Mouse (Mus musculus): ENCODE measurements at regions not wholly inside any gene's neighbourhood (a gene's known extent, or its start where the extent isn't known, plus 50 kb on each side); places are given as distances from the start of the nearest gene placed in this dataset.

GRCm38 (mm10) chr15:62646476-62647168, 1198.4 kb downstream of the Gsdmc2 start:
- Histone ChIP-seq H3K9me3 (ENCODE audit: low read length) (no peaks in the 10 kb centered on the region), H3K36me3 (ENCODE audit: insufficient read depth) (no peaks in the 10 kb centered on the region), H3K27me3 (ENCODE audit: insufficient read depth, low read length) (no peaks in the 10 kb centered on the region), H3K4me2 (ENCODE audit: low read depth) (no peak overlapping the region), H3K4me1 (ENCODE audit: insufficient read depth) (no peaks in the 10 kb centered on the region), H3K9ac (no peak overlapping the region), H3K27ac (ENCODE audit: low read depth, low read length) (no peak overlapping the region), H3K4me3 (ENCODE audit: low read depth, low read length) (no peak overlapping the region)
- no peak for ATAC-seq
- no peak for TF ChIP-seq CTCF (IDR thresholded peaks at IDR 0.05; ENCODE audit: low read depth)
- WGBS, result 85% methylated on average over 6 of the region's 6 CpGs
- no peak for DNase-seq

- no peaks in the 10 kb centered on the region for H3K36me3 ChIP-seq (ENCODE audit: insufficient read depth)
- no peak overlapping the region for H3K27ac ChIP-seq (ENCODE audit: low read depth, low read length)
- WGBS, result 84% methylated on average over 2 of the region's 2 CpGs
- no peak overlapping the region for H3K4me2 ChIP-seq (ENCODE audit: low read depth)
- ATAC-seq (no peak), DNase-seq (no peak)
- H3K9ac ChIP-seq, result no peak overlapping the region
- H3K27me3 ChIP-seq (ENCODE audit: insufficient read depth, low read length), result no peaks in the 10 kb centered on the region
- no peak for TF ChIP-seq CTCF (IDR thresholded peaks at IDR 0.05; ENCODE audit: low read depth)
- no peaks in the 10 kb centered on the region for H3K9me3 ChIP-seq (ENCODE audit: low read length)
- H3K4me3 ChIP-seq (ENCODE audit: low read depth, low read length), result no peak overlapping the region
- H3K4me1 ChIP-seq (ENCODE audit: insufficient read depth), result no peaks in the 10 kb centered on the region
Observed at GRCm38 (mm10) chr15:62644744-62645143, 1200.2 kb downstream of the Gsdmc2 start.

DNA sequence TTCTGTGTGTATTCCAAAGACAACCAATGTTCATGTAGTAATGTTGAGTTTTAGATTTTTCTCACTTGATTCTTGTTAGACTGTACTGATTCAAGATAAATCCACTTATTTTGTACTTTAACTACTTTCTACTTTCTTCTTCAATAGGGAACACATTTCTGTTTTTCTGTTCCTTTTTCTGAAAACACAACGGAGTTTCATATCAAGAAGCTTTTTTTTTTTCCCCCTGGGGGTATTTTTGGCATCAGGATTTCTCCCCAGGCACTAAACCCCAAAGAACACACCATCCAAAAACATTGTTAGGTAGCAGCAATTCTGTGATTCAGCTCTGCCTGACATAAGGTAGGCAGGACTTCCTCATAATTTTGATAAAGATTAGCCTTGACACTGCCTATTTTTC, 1200.7 kb downstream of the Gsdmc2 start:
- no peak overlapping the region for H3K4me2 ChIP-seq (ENCODE audit: low read depth)
- WGBS, result 79% methylated on average over 1 of the region's 1 CpGs
- H3K4me3 ChIP-seq (ENCODE audit: low read depth, low read length), result no peak overlapping the region
- DNase-seq (no peak), ATAC-seq (no peak)
- no peaks in the 10 kb centered on the region for H3K9me3 ChIP-seq (ENCODE audit: low read length)
- no peak overlapping the region for H3K9ac ChIP-seq
- no peaks in the 10 kb centered on the region for H3K27me3 ChIP-seq (ENCODE audit: insufficient read depth, low read length)
- no peak for TF ChIP-seq CTCF (IDR thresholded peaks at IDR 0.05; ENCODE audit: low read depth)
- H3K36me3 ChIP-seq (ENCODE audit: insufficient read depth), result no peaks in the 10 kb centered on the region
- H3K27ac ChIP-seq (ENCODE audit: low read depth, low read length), result no peak overlapping the region
- H3K4me1 ChIP-seq (ENCODE audit: insufficient read depth), result no peaks in the 10 kb centered on the region

- Histone ChIP-seq H3K27ac (ENCODE audit: low read depth, low read length) (no peak overlapping the region), H3K9me3 (ENCODE audit: low read length) (no peaks in the 10 kb centered on the region), H3K36me3 (ENCODE audit: insufficient read depth) (no peaks in the 10 kb centered on the region), H3K4me2 (ENCODE audit: low read depth) (no peak overlapping the region), H3K4me3 (ENCODE audit: low read depth, low read length) (no peak overlapping the region), H3K27me3 (ENCODE audit: insufficient read depth, low read length) (no peaks in the 10 kb centered on the region), H3K9ac (no peak overlapping the region), H3K4me1 (ENCODE audit: insufficient read depth) (no peaks in the 10 kb centered on the region)
- ATAC-seq (no peak), DNase-seq (no peak)
- WGBS, result 66% methylated on average over 7 of the region's 7 CpGs
- no peak for TF ChIP-seq CTCF (IDR thresholded peaks at IDR 0.05; ENCODE audit: low read depth)
Observed at GRCm38 (mm10) chr15:62641051-62641710, 1203.8 kb downstream of the Gsdmc2 start.

DNA sequence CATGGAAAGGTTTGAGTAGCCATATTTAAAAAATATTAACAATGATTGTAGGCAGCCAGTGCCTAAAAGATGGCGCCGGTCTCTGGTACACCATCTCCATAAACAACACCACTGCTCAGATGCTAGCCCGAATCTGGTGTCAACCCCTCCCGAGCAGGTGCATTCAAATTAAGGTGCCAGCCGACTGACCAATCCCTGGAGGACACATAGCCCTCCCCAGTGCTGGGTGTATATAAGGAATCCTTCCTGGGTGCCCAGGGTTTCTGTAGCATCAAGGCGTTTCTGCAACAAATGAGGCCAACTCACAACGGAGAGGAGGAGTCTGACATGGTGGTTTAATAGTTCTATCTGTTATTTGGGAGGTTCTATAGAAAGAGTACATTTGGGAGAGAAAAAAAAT, 1219.6 kb downstream of the Gsdmc2 start:
- ATAC-seq (no peak), DNase-seq (no peak)
- no peak overlapping the region for H3K9ac ChIP-seq
- no peaks in the 10 kb centered on the region for H3K27me3 ChIP-seq (ENCODE audit: insufficient read depth, low read length)
- no peak overlapping the region for H3K4me3 ChIP-seq (ENCODE audit: low read depth, low read length)
- no peak overlapping the region for H3K27ac ChIP-seq (ENCODE audit: low read depth, low read length)
- no peak overlapping the region for H3K4me2 ChIP-seq (ENCODE audit: low read depth)
- no peaks in the 10 kb centered on the region for H3K4me1 ChIP-seq (ENCODE audit: insufficient read depth)
- H3K9me3 ChIP-seq (ENCODE audit: low read length), result no peaks in the 10 kb centered on the region
- no peak for TF ChIP-seq CTCF (IDR thresholded peaks at IDR 0.05; ENCODE audit: low read depth)
- WGBS, result 94% methylated on average over 7 of the region's 7 CpGs
- H3K36me3 ChIP-seq (ENCODE audit: insufficient read depth), result no peaks in the 10 kb centered on the region

DNA sequence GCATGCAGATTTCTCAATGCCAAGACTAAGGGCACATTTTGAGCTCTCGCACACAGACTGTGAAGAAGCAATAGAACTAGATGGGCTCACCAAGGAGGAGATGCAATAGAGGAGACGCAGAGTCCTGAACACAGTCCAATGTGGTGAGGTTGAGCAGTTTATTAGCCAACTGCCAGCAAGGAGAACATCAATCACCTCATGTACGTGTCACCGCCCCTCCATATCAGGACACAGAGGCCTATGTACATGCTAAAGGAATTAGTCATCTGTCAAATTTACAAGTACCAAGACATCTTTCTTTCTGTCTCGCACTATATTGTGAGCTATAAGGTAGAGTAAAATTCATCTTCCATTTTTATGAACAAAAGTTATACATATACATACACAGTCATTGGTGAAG, 1228.9 kb downstream of the Gsdmc2 start:
- Histone ChIP-seq H3K4me2 (ENCODE audit: low read depth) (no peak overlapping the region), H3K36me3 (ENCODE audit: insufficient read depth) (no peaks in the 10 kb centered on the region), H3K4me3 (ENCODE audit: low read depth, low read length) (no peak overlapping the region), H3K27me3 (ENCODE audit: insufficient read depth, low read length) (no peaks in the 10 kb centered on the region), H3K4me1 (ENCODE audit: insufficient read depth) (no peaks in the 10 kb centered on the region), H3K9ac (no peak overlapping the region), H3K27ac (ENCODE audit: low read depth, low read length) (no peak overlapping the region), H3K9me3 (ENCODE audit: low read length) (no peaks in the 10 kb centered on the region)
- ATAC-seq, result no peak
- no peak for TF ChIP-seq CTCF (IDR thresholded peaks at IDR 0.05; ENCODE audit: low read depth)
- DNase-seq, result no peak
- 97% methylated on average over 5 of the region's 5 CpGs for WGBS

GRCm38 (mm10) chr15:62596735-62597134, 1248.2 kb downstream of the Gsdmc2 start:
- no peak overlapping the region for H3K4me3 ChIP-seq (ENCODE audit: low read depth, low read length)
- H3K9me3 ChIP-seq (ENCODE audit: low read length), result no peaks in the 10 kb centered on the region
- DNase-seq (no peak), ATAC-seq (no peak)
- no peaks in the 10 kb centered on the region for H3K4me1 ChIP-seq (ENCODE audit: insufficient read depth)
- H3K36me3 ChIP-seq (ENCODE audit: insufficient read depth), result no peaks in the 10 kb centered on the region
- no peak for TF ChIP-seq CTCF (IDR thresholded peaks at IDR 0.05; ENCODE audit: low read depth)
- H3K27ac ChIP-seq (ENCODE audit: low read depth, low read length), result no peak overlapping the region
- no peak overlapping the region for H3K9ac ChIP-seq
- H3K4me2 ChIP-seq (ENCODE audit: low read depth), result no peak overlapping the region
- no peaks in the 10 kb centered on the region for H3K27me3 ChIP-seq (ENCODE audit: insufficient read depth, low read length)
